Mouse (Mus musculus) kidney, adult 18-20 months (tissue): ENCODE measurements around the gene Rgs7.

Experiments
- DNase-seq: peaks from one replicate; pipeline ENCODE4 v3.0.0; 2021

Gene Rgs7

GRCm38 (mm10) chr1:175143051-175143450 lies 349.2 kb downstream of the Rgs7 start:
- no peak for DNase-seq

- DNase-seq, result peak; percentile 4
These were observed 363.8 kb downstream of the Rgs7 start for GRCm38 (mm10) chr1:175128525-175128924.

GRCm38 (mm10) chr1:175124416-175124815 lies 367.9 kb downstream of the Rgs7 start:
- no peak for DNase-seq

GRCm38 (mm10) chr1:175118904-175119555 lies 373.3 kb downstream of the Rgs7 start:
- peak; percentile 2 for DNase-seq

- no peak for DNase-seq
These were observed 383.9 kb downstream of the Rgs7 start for GRCm38 (mm10) chr1:175108270-175108860.

- DNase-seq, result no peak
These were observed 386.0 kb downstream of the Rgs7 start for GRCm38 (mm10) chr1:175106315-175106714.

GRCm38 (mm10) chr1:175105426-175105825 lies 386.9 kb downstream of the Rgs7 start:
- no peak for DNase-seq

- DNase-seq, result no peak
These were observed 395.3 kb downstream of the Rgs7 start for GRCm38 (mm10) chr1:175097014-175097413.

GRCm38 (mm10) chr1:175082104-175082503 lies 410.2 kb downstream of the Rgs7 start:
- no peak for DNase-seq

GRCm38 (mm10) chr1:175079819-175080608 lies 412.3 kb downstream of the Rgs7 start:
- no peak for DNase-seq

GRCm38 (mm10) chr1:175073500-175074232 lies 418.6 kb downstream of the Rgs7 start:
- DNase-seq, result no peak

- DNase-seq, result no peak
These were observed 422.5 kb downstream of the Rgs7 start for GRCm38 (mm10) chr1:175069758-175070290.

GRCm38 (mm10) chr1:175049121-175049520 lies 443.2 kb downstream of the Rgs7 start:
- no peak for DNase-seq

- peak; percentile 38 for DNase-seq
These were observed 451.0 kb downstream of the Rgs7 start for GRCm38 (mm10) chr1:175041167-175041817.

GRCm38 (mm10) chr1:175040038-175040437 lies 452.3 kb downstream of the Rgs7 start:
- no peak for DNase-seq

GRCm38 (mm10) chr1:175039567-175039966 lies 452.7 kb downstream of the Rgs7 start:
- no peak for DNase-seq

GRCm38 (mm10) chr1:175035461-175035860 lies 456.8 kb downstream of the Rgs7 start:
- no peak for DNase-seq

GRCm38 (mm10) chr1:175032015-175032414 lies 460.3 kb downstream of the Rgs7 start:
- no peak for DNase-seq

GRCm38 (mm10) chr1:175028716-175029204 lies 463.5 kb downstream of the Rgs7 start:
- DNase-seq, result no peak

- DNase-seq, result no peak
These were observed 464.0 kb downstream of the Rgs7 start for GRCm38 (mm10) chr1:175028267-175028666.

- DNase-seq, result no peak
These were observed 466.5 kb downstream of the Rgs7 start for GRCm38 (mm10) chr1:175025781-175026309.

GRCm38 (mm10) chr1:175024136-175024535 lies 468.2 kb downstream of the Rgs7 start:
- DNase-seq, result no peak
